Mouse (Mus musculus): ENCODE measurements around the gene Ksr2.

DNA sequence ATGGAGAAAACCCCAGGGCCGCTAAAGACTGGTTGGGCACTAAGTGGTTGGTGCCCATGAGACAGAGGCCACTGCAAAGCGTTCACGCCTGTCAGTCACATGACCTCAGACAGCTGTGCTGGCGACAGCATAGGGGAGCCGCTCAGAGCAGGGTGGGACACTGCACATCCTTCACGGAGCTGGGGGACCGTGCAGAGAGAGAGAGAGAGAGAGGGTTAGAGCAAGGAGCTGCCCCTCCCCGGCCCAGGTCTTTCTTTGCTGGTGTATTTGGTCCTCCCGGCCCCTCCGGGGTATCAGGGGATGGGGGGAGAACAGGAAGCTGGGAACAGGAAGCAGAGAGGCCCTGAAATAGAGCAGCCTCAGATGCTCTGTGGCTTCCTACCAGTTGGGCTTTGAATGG lies 97.1 kb downstream of the Ksr2 start:
- TF ChIP-seq GATA1 (IDR thresholded peaks at IDR 0.05; ENCODE audit: low read length) (no peak), TAL1 (IDR thresholded peaks at IDR 0.05; ENCODE audit: low read length) (no peak)

Data from erythroblast, embryonic 14.5 days (primary cell).